13 mouse cellular contexts compared by ENCODE assay signal in genomic region chr2:73058344-73058743, GRCm38 (mm10).
"Had no signal": no experiment of that assay in that cellular context is flagged by ENCODE, and none has a peak within 500 bp of the region (broad histone marks: within the 10 kb centered on the region; RNA-seq: fewer than 3 reads in every experiment).

No protein-coding gene starts in this region.

- H3K9me3 ChIP-seq: limb, embryonic 10.5 days; midbrain, embryonic 12.5 days; neural tube, embryonic 13.5 days; stomach, embryonic 15.5 days had no signal

- H3K9ac ChIP-seq: midbrain, embryonic 12.5 days; neural tube, embryonic 13.5 days; stomach, embryonic 15.5 days had no signal

- H3K4me2 ChIP-seq: midbrain, embryonic 12.5 days; neural tube, embryonic 13.5 days; stomach, embryonic 15.5 days had no signal

- H3K4me1 ChIP-seq: midbrain, embryonic 12.5 days; neural tube, embryonic 13.5 days had no signal

- H3K27ac ChIP-seq: left cerebral cortex, adult 2 months; limb, embryonic 10.5 days; midbrain, embryonic 12.5 days; neural tube, embryonic 13.5 days; stomach, embryonic 15.5 days had no signal

- DNase-seq: kidney, adult 11 months; kidney, adult 9 months; kidney, postnatal 10 days; lung, adult 18-20 months; retina, postnatal 1 day; right cerebral cortex, postnatal 4 days; thymus, postnatal 4 days had no signal

- H3K27me3 ChIP-seq: midbrain, embryonic 12.5 days; stomach, embryonic 15.5 days had no signal

- ATAC-seq: midbrain, embryonic 16.5 days had no signal

- H3K36me3 ChIP-seq: limb, embryonic 10.5 days; midbrain, embryonic 12.5 days; neural tube, embryonic 13.5 days; stomach, embryonic 15.5 days had no signal

- H3K4me3 ChIP-seq: left cerebral cortex, adult 2 months; limb, embryonic 10.5 days; midbrain, embryonic 12.5 days; neural tube, embryonic 13.5 days; stomach, embryonic 15.5 days had no signal
